Mouse (Mus musculus) heart, postnatal 0 days (tissue): Measurements from ENCODE around the gene Srf.

Experiments used
- CTCF ChIP-seq: IDR thresholded peaks from 2 replicates; pipeline ENCODE4 v1.5.1; 2016; ENCODE audit warnings: antibody characterized with exemption, control low read depth, low read depth
- EP300 ChIP-seq: IDR thresholded peaks from 2 replicates; pipeline ENCODE4 v1.6.1; 2016; ENCODE audit warnings: antibody characterized with exemption, low read depth

DNA sequence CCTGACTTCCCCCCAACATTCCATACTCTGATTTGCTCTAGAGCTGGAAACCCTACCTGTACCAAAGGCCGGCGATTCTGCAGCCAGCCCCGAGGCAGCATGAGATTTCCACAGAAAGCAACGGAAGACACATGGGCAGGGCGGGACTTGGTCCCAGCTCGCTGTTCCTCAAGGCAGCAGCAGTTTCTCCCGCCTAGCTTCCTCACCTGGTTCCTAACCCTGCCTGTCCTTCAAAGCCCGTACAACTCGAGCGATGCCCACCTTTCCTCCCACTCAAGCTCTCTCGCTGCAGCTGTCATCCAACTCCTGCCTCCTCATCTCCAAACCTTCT is 1.4 kb downstream of the Srf start:
- TF ChIP-seq CTCF (no peak), EP300 (no peak)
